Mouse (Mus musculus): Measurements from ENCODE around the gene C1qtnf5. TPM values are rescaled to one million over a fixed set of nuclear protein-coding genes. Genes with fewer than 3 reads are reported as not detected.

Gene C1qtnf5
- polyA plus RNA-seq, 1 experiment = not detected

GRCm38 (mm10) chr9:44113105-44113789 lies 6.2 kb downstream of the C1qtnf5 start, which contains the start of the genes Gm49380 and Rnf26:
TSS of gene Gm49380 (minus strand) at chr9:44113500.
TSS of gene Rnf26 (minus strand) at chr9:44113517.
- Histone ChIP-seq H3K4me1 (ENCODE audit: control insufficient read depth, insufficient read depth, low read length) (no peaks in the 10 kb centered on the region), H3K27me3 (ENCODE audit: control insufficient read depth, insufficient read depth, low read length, poor library complexity, severe bottlenecking) (no peaks in the 10 kb centered on the region), H3K4me3 (ENCODE audit: low read depth, low read length) (peak within 1 kb of the TSS; percentile 91), H3K9ac (ENCODE audit: low read depth, poor library complexity, severe bottlenecking) (peak within 1 kb of the TSS; percentile 95), H3K36me3 (ENCODE audit: control insufficient read depth, insufficient read depth, low read length, poor library complexity, severe bottlenecking) (0 out of 2 replicates have a peak, but pooled peaks cover 3% of the 10 kb centered on the region), H3K9me3 (replicated peaks; ENCODE audit: control insufficient read depth, insufficient read depth, low read length, poor library complexity, severe bottlenecking) (no peaks in the 10 kb centered on the region), H3K27ac (ENCODE audit: insufficient read depth, low read length) (peak within 1 kb of the TSS; percentile 20; the same call in 1 of the 2 replicates)
- TF ChIP-seq POLR2A (IDR thresholded peaks at IDR 0.05; ENCODE audit: insufficient read depth, low read length) = no peak
- TF ChIP-seq EP300 (IDR thresholded peaks at IDR 0.05; ENCODE audit: insufficient read depth, low read depth, low read length) = no peak
- TF ChIP-seq CTCF (IDR thresholded peaks at IDR 0.05; ENCODE audit: low read depth, low read length) = no peak

- TF ChIP-seq CTCF (IDR thresholded peaks at IDR 0.05; ENCODE audit: low read depth, low read length) = no peak
- TF ChIP-seq EP300 (IDR thresholded peaks at IDR 0.05; ENCODE audit: insufficient read depth, low read depth, low read length) = no peak
- no peak for TF ChIP-seq POLR2A (IDR thresholded peaks at IDR 0.05; ENCODE audit: insufficient read depth, low read length)
- H3K9ac ChIP-seq (ENCODE audit: low read depth, poor library complexity, severe bottlenecking) = peak overlapping the region; percentile 29
- no peak overlapping the region for H3K4me3 ChIP-seq (ENCODE audit: low read depth, low read length)
- no peaks in the 10 kb centered on the region for H3K9me3 ChIP-seq (replicated peaks; ENCODE audit: control insufficient read depth, insufficient read depth, low read length, poor library complexity, severe bottlenecking)
- H3K27me3 ChIP-seq (ENCODE audit: control insufficient read depth, insufficient read depth, low read length, poor library complexity, severe bottlenecking) = no peaks in the 10 kb centered on the region
- peak overlapping the region; percentile 20; the same call in 1 of the 2 replicates for H3K27ac ChIP-seq (ENCODE audit: insufficient read depth, low read length)
- H3K36me3 ChIP-seq (ENCODE audit: control insufficient read depth, insufficient read depth, low read length, poor library complexity, severe bottlenecking) = 0 out of 2 replicates have a peak, but pooled peaks cover 3% of the 10 kb centered on the region
- no peaks in the 10 kb centered on the region for H3K4me1 ChIP-seq (ENCODE audit: control insufficient read depth, insufficient read depth, low read length)
These were observed 7.4 kb downstream of the C1qtnf5 start for GRCm38 (mm10) chr9:44114453-44114852.

- no peak overlapping the region for H3K4me3 ChIP-seq (ENCODE audit: low read depth, low read length)
These were observed 8.6 kb downstream of the C1qtnf5 start for GRCm38 (mm10) chr9:44115599-44115998.

GRCm38 (mm10) chr9:44116182-44116581 lies 9.1 kb downstream of the C1qtnf5 start:
- TF ChIP-seq CTCF (IDR thresholded peaks at IDR 0.05; ENCODE audit: low read depth, low read length) (peak; percentile 23), EP300 (IDR thresholded peaks at IDR 0.05; ENCODE audit: insufficient read depth, low read depth, low read length) (no peak)

More at GRCm38 (mm10) chr9:44115599-44115998, 8.6 kb downstream of the C1qtnf5 start:
- TF ChIP-seq EP300 (IDR thresholded peaks at IDR 0.05; ENCODE audit: insufficient read depth, low read depth, low read length) = no peak
- TF ChIP-seq CTCF (IDR thresholded peaks at IDR 0.05; ENCODE audit: low read depth, low read length) = no peak
- no peak for TF ChIP-seq POLR2A (IDR thresholded peaks at IDR 0.05; ENCODE audit: insufficient read depth, low read length)
- Histone ChIP-seq H3K9ac (ENCODE audit: low read depth, poor library complexity, severe bottlenecking) (no peak overlapping the region), H3K27me3 (ENCODE audit: control insufficient read depth, insufficient read depth, low read length, poor library complexity, severe bottlenecking) (no peaks in the 10 kb centered on the region), H3K9me3 (replicated peaks; ENCODE audit: control insufficient read depth, insufficient read depth, low read length, poor library complexity, severe bottlenecking) (no peaks in the 10 kb centered on the region), H3K27ac (ENCODE audit: insufficient read depth, low read length) (no peak overlapping the region), H3K4me1 (ENCODE audit: control insufficient read depth, insufficient read depth, low read length) (no peaks in the 10 kb centered on the region), H3K36me3 (ENCODE audit: control insufficient read depth, insufficient read depth, low read length, poor library complexity, severe bottlenecking) (no peaks in the 10 kb centered on the region)

GRCm38 (mm10) chr9:44119011-44119410 lies 12.0 kb downstream of the C1qtnf5 start:
- peak; percentile 92 for TF ChIP-seq CTCF (IDR thresholded peaks at IDR 0.05; ENCODE audit: low read depth, low read length)
- no peak for TF ChIP-seq POLR2A (IDR thresholded peaks at IDR 0.05; ENCODE audit: insufficient read depth, low read length)
- Histone ChIP-seq H3K27ac (ENCODE audit: insufficient read depth, low read length) (no peak overlapping the region), H3K4me3 (ENCODE audit: low read depth, low read length) (no peak overlapping the region), H3K27me3 (ENCODE audit: control insufficient read depth, insufficient read depth, low read length, poor library complexity, severe bottlenecking) (no peaks in the 10 kb centered on the region), H3K9ac (ENCODE audit: low read depth, poor library complexity, severe bottlenecking) (no peak overlapping the region), H3K9me3 (replicated peaks; ENCODE audit: control insufficient read depth, insufficient read depth, low read length, poor library complexity, severe bottlenecking) (no peaks in the 10 kb centered on the region), H3K4me1 (ENCODE audit: control insufficient read depth, insufficient read depth, low read length) (no peaks in the 10 kb centered on the region), H3K36me3 (ENCODE audit: control insufficient read depth, insufficient read depth, low read length, poor library complexity, severe bottlenecking) (no peaks in the 10 kb centered on the region)

More at GRCm38 (mm10) chr9:44116182-44116581, 9.1 kb downstream of the C1qtnf5 start:
- Histone ChIP-seq H3K27ac (ENCODE audit: insufficient read depth, low read length) (no peak overlapping the region), H3K4me1 (ENCODE audit: control insufficient read depth, insufficient read depth, low read length) (no peaks in the 10 kb centered on the region), H3K4me3 (ENCODE audit: low read depth, low read length) (no peak overlapping the region), H3K9me3 (replicated peaks; ENCODE audit: control insufficient read depth, insufficient read depth, low read length, poor library complexity, severe bottlenecking) (no peaks in the 10 kb centered on the region), H3K9ac (ENCODE audit: low read depth, poor library complexity, severe bottlenecking) (no peak overlapping the region), H3K36me3 (ENCODE audit: control insufficient read depth, insufficient read depth, low read length, poor library complexity, severe bottlenecking) (no peaks in the 10 kb centered on the region), H3K27me3 (ENCODE audit: control insufficient read depth, insufficient read depth, low read length, poor library complexity, severe bottlenecking) (no peaks in the 10 kb centered on the region)

- no peak for TF ChIP-seq POLR2A (IDR thresholded peaks at IDR 0.05; ENCODE audit: insufficient read depth, low read length)
- Histone ChIP-seq H3K4me1 (ENCODE audit: control insufficient read depth, insufficient read depth, low read length) (peaks cover 1% of the 10 kb centered on the region), H3K27me3 (ENCODE audit: control insufficient read depth, insufficient read depth, low read length, poor library complexity, severe bottlenecking) (no peaks in the 10 kb centered on the region), H3K36me3 (ENCODE audit: control insufficient read depth, insufficient read depth, low read length, poor library complexity, severe bottlenecking) (no peaks in the 10 kb centered on the region), H3K9me3 (replicated peaks; ENCODE audit: control insufficient read depth, insufficient read depth, low read length, poor library complexity, severe bottlenecking) (no peaks in the 10 kb centered on the region), H3K9ac (ENCODE audit: low read depth, poor library complexity, severe bottlenecking) (no peak overlapping the region), H3K27ac (ENCODE audit: insufficient read depth, low read length) (no peak overlapping the region), H3K4me3 (ENCODE audit: low read depth, low read length) (no peak overlapping the region)
These were observed 13.0 kb downstream of the C1qtnf5 start for GRCm38 (mm10) chr9:44119948-44120465.

All from ES-Bruce4 (cell line).